Mouse (Mus musculus): ENCODE measurements around the gene Asb18. TPM values are rescaled to one million over a fixed set of nuclear protein-coding genes. Genes with fewer than 3 reads are reported as not detected.

The Asb18 gene
- polyA plus RNA-seq, 1 experiment from 2014 or later, result 0.06 TPM

- no peak overlapping the region for H3K4me2 ChIP-seq (ENCODE audit: low read depth, low read length)
- H3K4me3 ChIP-seq (replicated peaks; ENCODE audit: low read length), result no peak overlapping the region
- H3K27me3 ChIP-seq (ENCODE audit: control insufficient read depth, insufficient read depth, low read length), result peaks cover 96% of the 10 kb centered on the region
- 44% methylated on average over 12 of the region's 12 CpGs for WGBS
- H3K4me1 ChIP-seq (ENCODE audit: control insufficient read depth, insufficient read depth, low read length), result peaks cover 20% of the 10 kb centered on the region
- H3K36me3 ChIP-seq (ENCODE audit: control insufficient read depth, insufficient read depth, low read length), result no peaks in the 10 kb centered on the region
- H3K9me3 ChIP-seq (replicated peaks; ENCODE audit: control insufficient read depth, low read length), result no peaks in the 10 kb centered on the region
- no peak overlapping the region for H3K9ac ChIP-seq (ENCODE audit: low read length)
- no peak for ATAC-seq (ENCODE audit: insufficient read depth, low FRiP score)
- no peak overlapping the region for H3K27ac ChIP-seq (ENCODE audit: low read length)
Observed at GRCm38 (mm10) chr1:89925501-89926190, 88.8 kb downstream of the Asb18 start.

DNA sequence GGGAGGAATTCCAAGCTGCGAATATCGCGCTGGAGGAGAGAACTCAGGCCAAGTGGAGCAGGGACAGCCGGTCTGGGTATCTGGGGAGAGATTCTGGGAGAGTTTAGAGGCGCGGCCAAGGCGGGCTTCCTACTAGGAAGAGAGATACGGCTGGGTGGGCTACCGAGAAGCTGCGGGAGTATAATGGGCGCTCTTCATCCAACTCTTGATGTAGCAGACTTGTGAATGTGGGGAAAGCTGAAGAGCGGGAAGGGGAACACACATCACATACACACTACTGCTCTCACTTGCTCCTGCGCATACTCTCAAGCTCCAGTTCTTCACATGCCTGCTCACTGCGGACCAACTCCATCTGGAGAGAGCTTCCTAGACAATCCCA, 90.8 kb downstream of the Asb18 start:
- no peak overlapping the region for H3K4me2 ChIP-seq (ENCODE audit: low read depth, low read length)

DNA sequence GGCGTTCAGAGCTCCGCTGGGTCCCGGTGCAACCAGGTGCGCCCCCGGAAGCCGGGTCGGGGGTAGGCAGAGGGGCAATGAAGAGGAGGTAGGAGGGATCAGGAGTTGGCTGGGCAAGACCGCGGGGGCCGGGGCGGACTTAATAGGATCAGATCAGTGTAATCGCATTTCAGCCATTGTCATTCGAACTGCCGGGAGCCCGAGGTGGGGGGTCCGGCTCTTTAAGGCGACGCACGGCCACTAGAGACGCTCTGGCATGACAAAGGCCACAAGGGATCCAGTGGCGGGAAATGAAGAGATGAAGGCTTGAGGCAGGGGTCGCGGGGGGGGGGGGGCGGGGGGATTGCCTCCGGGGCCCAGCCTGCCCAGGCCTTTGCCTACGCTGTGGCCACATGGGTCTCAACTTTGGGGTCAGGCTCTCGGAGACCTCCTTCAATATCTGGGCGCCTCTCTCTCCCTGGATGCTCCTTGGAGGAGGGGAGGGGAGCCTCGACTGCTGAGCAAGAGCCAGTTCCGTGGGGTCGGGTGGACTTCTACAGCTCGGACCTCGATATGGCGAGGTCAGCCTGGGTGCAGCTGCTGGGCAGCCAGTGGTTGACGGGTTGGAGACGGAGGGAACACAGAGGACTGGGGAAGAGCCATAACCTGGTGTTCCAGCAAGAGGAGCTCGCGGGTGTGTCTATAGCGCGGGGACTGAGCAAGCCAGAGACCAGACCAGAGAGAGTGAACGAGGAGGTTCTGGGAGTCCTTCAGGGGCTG, 91.4 kb downstream of the Asb18 start:
- Histone ChIP-seq H3K27me3 (ENCODE audit: control insufficient read depth, insufficient read depth, low read length) (peaks cover 93% of the 10 kb centered on the region), H3K4me1 (ENCODE audit: control insufficient read depth, insufficient read depth, low read length) (peaks cover 11% of the 10 kb centered on the region), H3K27ac (ENCODE audit: low read length) (no peak overlapping the region), H3K4me3 (replicated peaks; ENCODE audit: low read length) (peak overlapping the region; percentile 4; the same call in 1 of the 2 replicates), H3K9me3 (replicated peaks; ENCODE audit: control insufficient read depth, low read length) (no peaks in the 10 kb centered on the region), H3K9ac (ENCODE audit: low read length) (no peak overlapping the region), H3K4me2 (ENCODE audit: low read depth, low read length) (peak overlapping the region; percentile 13; the same call in 1 of the 2 replicates), H3K36me3 (ENCODE audit: control insufficient read depth, insufficient read depth, low read length) (no peaks in the 10 kb centered on the region)
- WGBS, result 3% methylated on average over 38 of the region's 41 CpGs
- ATAC-seq (ENCODE audit: insufficient read depth, low FRiP score), result no peak

More for the DNA sequence above, 90.8 kb downstream of the Asb18 start:
- H3K27ac ChIP-seq (ENCODE audit: low read length), result no peak overlapping the region
- no peaks in the 10 kb centered on the region for H3K36me3 ChIP-seq (ENCODE audit: control insufficient read depth, insufficient read depth, low read length)
- H3K9me3 ChIP-seq (replicated peaks; ENCODE audit: control insufficient read depth, low read length), result no peaks in the 10 kb centered on the region
- peaks cover 11% of the 10 kb centered on the region for H3K4me1 ChIP-seq (ENCODE audit: control insufficient read depth, insufficient read depth, low read length)
- ATAC-seq (ENCODE audit: insufficient read depth, low FRiP score), result no peak
- 11% methylated on average over 14 of the region's 14 CpGs for WGBS
- H3K9ac ChIP-seq (ENCODE audit: low read length), result no peak overlapping the region
- H3K27me3 ChIP-seq (ENCODE audit: control insufficient read depth, insufficient read depth, low read length), result peaks cover 94% of the 10 kb centered on the region
- H3K4me3 ChIP-seq (replicated peaks; ENCODE audit: low read length), result no peak overlapping the region

GRCm38 (mm10) chr1:89922282-89922681, 92.2 kb downstream of the Asb18 start:
- Histone ChIP-seq H3K4me3 (replicated peaks; ENCODE audit: low read length) (no peak overlapping the region), H3K27me3 (ENCODE audit: control insufficient read depth, insufficient read depth, low read length) (peaks cover 93% of the 10 kb centered on the region), H3K36me3 (ENCODE audit: control insufficient read depth, insufficient read depth, low read length) (no peaks in the 10 kb centered on the region), H3K4me1 (ENCODE audit: control insufficient read depth, insufficient read depth, low read length) (peaks cover 9% of the 10 kb centered on the region), H3K9me3 (replicated peaks; ENCODE audit: control insufficient read depth, low read length) (no peaks in the 10 kb centered on the region), H3K4me2 (ENCODE audit: low read depth, low read length) (no peak overlapping the region), H3K27ac (ENCODE audit: low read length) (no peak overlapping the region), H3K9ac (ENCODE audit: low read length) (no peak overlapping the region)
- ATAC-seq (ENCODE audit: insufficient read depth, low FRiP score), result no peak
- WGBS, result 6% methylated on average over 7 of the region's 7 CpGs

DNA sequence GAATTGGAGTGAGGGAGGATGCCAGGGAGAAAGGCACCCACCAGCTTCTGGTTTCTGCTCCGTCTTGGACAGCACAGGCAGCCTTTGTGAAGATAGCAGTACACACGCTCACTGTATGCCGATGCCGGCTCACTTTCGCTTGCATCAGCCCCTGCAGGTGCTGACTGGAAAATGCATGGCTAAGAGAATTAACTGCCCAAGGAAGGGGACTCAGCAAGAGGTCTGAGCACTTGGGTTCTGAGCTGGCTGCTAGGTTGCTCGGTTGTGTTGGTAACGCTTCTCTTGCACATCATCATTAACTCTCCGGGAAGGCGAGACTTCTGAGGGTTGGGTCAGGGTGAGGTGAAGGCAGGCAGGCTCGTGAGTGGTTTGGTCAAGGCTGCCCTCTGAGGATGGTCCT, 92.7 kb downstream of the Asb18 start:
- H3K27ac ChIP-seq (ENCODE audit: low read length), result no peak overlapping the region
- ATAC-seq (ENCODE audit: insufficient read depth, low FRiP score), result no peak
- H3K4me1 ChIP-seq (ENCODE audit: control insufficient read depth, insufficient read depth, low read length), result peaks cover 7% of the 10 kb centered on the region
- H3K4me2 ChIP-seq (ENCODE audit: low read depth, low read length), result no peak overlapping the region
- peaks cover 89% of the 10 kb centered on the region for H3K27me3 ChIP-seq (ENCODE audit: control insufficient read depth, insufficient read depth, low read length)
- H3K9ac ChIP-seq (ENCODE audit: low read length), result no peak overlapping the region
- H3K36me3 ChIP-seq (ENCODE audit: control insufficient read depth, insufficient read depth, low read length), result no peaks in the 10 kb centered on the region
- 3% methylated on average over 10 of the region's 10 CpGs for WGBS
- H3K4me3 ChIP-seq (replicated peaks; ENCODE audit: low read length), result no peak overlapping the region
- H3K9me3 ChIP-seq (replicated peaks; ENCODE audit: control insufficient read depth, low read length), result no peaks in the 10 kb centered on the region

DNA sequence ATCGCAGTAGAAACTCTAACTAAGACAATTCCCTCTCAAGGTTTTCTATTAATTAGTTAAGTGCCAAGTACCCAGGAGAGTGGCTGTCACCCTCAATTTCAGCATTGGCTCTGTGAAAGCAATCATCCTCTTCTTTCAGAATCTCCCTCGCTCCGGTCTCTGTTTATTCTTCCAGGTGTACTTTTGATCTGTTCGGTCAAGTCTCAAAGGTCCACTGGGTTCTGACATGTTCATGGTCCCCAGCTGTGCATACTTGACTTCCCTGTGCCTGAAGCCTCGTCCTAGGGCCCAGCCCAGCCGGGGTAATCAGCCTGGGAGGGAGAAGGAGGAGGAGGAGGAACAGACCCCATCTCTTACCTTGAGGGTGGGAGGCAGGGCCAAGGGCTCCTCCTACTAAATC, 95.3 kb downstream of the Asb18 start:
- no peak overlapping the region for H3K4me3 ChIP-seq (replicated peaks; ENCODE audit: low read length)
- H3K4me2 ChIP-seq (ENCODE audit: low read depth, low read length), result no peak overlapping the region
- 66% methylated on average over 6 of the region's 6 CpGs for WGBS
- H3K36me3 ChIP-seq (ENCODE audit: control insufficient read depth, insufficient read depth, low read length), result no peaks in the 10 kb centered on the region
- no peak overlapping the region for H3K27ac ChIP-seq (ENCODE audit: low read length)
- H3K4me1 ChIP-seq (ENCODE audit: control insufficient read depth, insufficient read depth, low read length), result peaks cover 7% of the 10 kb centered on the region
- H3K27me3 ChIP-seq (ENCODE audit: control insufficient read depth, insufficient read depth, low read length), result peaks cover 63% of the 10 kb centered on the region
- ATAC-seq (ENCODE audit: insufficient read depth, low FRiP score), result no peak
- no peak overlapping the region for H3K9ac ChIP-seq (ENCODE audit: low read length)
- no peaks in the 10 kb centered on the region for H3K9me3 ChIP-seq (replicated peaks; ENCODE audit: control insufficient read depth, low read length)

DNA sequence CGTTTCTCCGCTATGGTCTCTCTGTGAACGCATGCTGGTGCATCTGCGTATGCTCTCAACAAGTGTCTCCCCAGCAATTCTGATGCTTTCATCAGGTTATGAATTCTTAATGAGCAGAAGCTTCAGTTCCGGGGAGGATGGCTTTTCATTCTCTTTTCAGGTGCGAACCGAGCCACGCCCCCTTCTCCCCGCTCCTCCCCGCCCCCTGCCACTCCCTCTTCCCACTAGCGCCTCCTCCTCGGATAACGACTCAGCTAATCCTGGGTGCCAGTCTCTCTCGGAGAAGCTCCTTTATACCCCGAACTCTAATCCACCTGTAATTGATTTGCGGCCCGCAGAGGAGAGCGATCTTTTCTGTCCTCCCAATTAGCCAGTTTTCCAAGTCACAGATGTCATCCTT, 96.4 kb downstream of the Asb18 start:
- WGBS, result 25% methylated on average over 18 of the region's 18 CpGs
- Histone ChIP-seq H3K4me3 (replicated peaks; ENCODE audit: low read length) (no peak overlapping the region), H3K36me3 (ENCODE audit: control insufficient read depth, insufficient read depth, low read length) (no peaks in the 10 kb centered on the region), H3K27ac (ENCODE audit: low read length) (no peak overlapping the region), H3K9ac (ENCODE audit: low read length) (no peak overlapping the region), H3K4me2 (ENCODE audit: low read depth, low read length) (no peak overlapping the region), H3K4me1 (ENCODE audit: control insufficient read depth, insufficient read depth, low read length) (peaks cover 5% of the 10 kb centered on the region), H3K27me3 (ENCODE audit: control insufficient read depth, insufficient read depth, low read length) (peaks cover 52% of the 10 kb centered on the region), H3K9me3 (replicated peaks; ENCODE audit: control insufficient read depth, low read length) (no peaks in the 10 kb centered on the region)
- no peak for ATAC-seq (ENCODE audit: insufficient read depth, low FRiP score)

- no peak for ATAC-seq (ENCODE audit: insufficient read depth, low FRiP score)
- H3K4me1 ChIP-seq (ENCODE audit: control insufficient read depth, insufficient read depth, low read length), result no peaks in the 10 kb centered on the region
- peaks cover 13% of the 10 kb centered on the region; the same call in 1 of the 2 replicates for H3K27me3 ChIP-seq (ENCODE audit: control insufficient read depth, insufficient read depth, low read length)
- H3K4me3 ChIP-seq (replicated peaks; ENCODE audit: low read length), result no peak overlapping the region
- H3K27ac ChIP-seq (ENCODE audit: low read length), result no peak overlapping the region
- no peak overlapping the region for H3K9ac ChIP-seq (ENCODE audit: low read length)
- no peak overlapping the region for H3K4me2 ChIP-seq (ENCODE audit: low read depth, low read length)
- H3K36me3 ChIP-seq (ENCODE audit: control insufficient read depth, insufficient read depth, low read length), result no peaks in the 10 kb centered on the region
- no peaks in the 10 kb centered on the region for H3K9me3 ChIP-seq (replicated peaks; ENCODE audit: control insufficient read depth, low read length)
- 77% methylated on average over 4 of the region's 4 CpGs for WGBS
Observed at GRCm38 (mm10) chr1:89913611-89914010, 100.9 kb downstream of the Asb18 start.

- H3K27ac ChIP-seq (ENCODE audit: low read length), result no peak overlapping the region
- no peak overlapping the region for H3K4me2 ChIP-seq (ENCODE audit: low read depth, low read length)
- no peak overlapping the region for H3K9ac ChIP-seq (ENCODE audit: low read length)
- no peaks in the 10 kb centered on the region for H3K36me3 ChIP-seq (ENCODE audit: control insufficient read depth, insufficient read depth, low read length)
- 31% methylated on average over 5 of the region's 5 CpGs for WGBS
- H3K4me3 ChIP-seq (replicated peaks; ENCODE audit: low read length), result no peak overlapping the region
- H3K9me3 ChIP-seq (replicated peaks; ENCODE audit: control insufficient read depth, low read length), result no peaks in the 10 kb centered on the region
- ATAC-seq (ENCODE audit: insufficient read depth, low FRiP score), result no peak
- no peaks in the 10 kb centered on the region for H3K4me1 ChIP-seq (ENCODE audit: control insufficient read depth, insufficient read depth, low read length)
- peaks cover 2% of the 10 kb centered on the region; the same call in 1 of the 2 replicates for H3K27me3 ChIP-seq (ENCODE audit: control insufficient read depth, insufficient read depth, low read length)
Observed at GRCm38 (mm10) chr1:89912392-89912791, 102.1 kb downstream of the Asb18 start.

Data from stomach, embryonic 16.5 days (tissue).